Mouse (Mus musculus) spleen, adult 2 months (tissue): Measurements from ENCODE around the gene Npsr1.

Experiments used
- CTCF ChIP-seq: fragments of 200-500 bp; IDR thresholded peaks from 2 replicates; pipeline ENCODE4 v1.5.1; 2011; ENCODE audit warnings: mild to moderate bottlenecking, inconsistent platforms; ENCODE audit not compliant: insufficient read depth, insufficient read length, insufficient replicate concordance; ENCODE audit errors: extremely low read depth
- POLR2A ChIP-seq: fragments of 200-500 bp; IDR thresholded peaks from 2 replicates; pipeline ENCODE4 v1.6.1; 2011; ENCODE audit warnings: low read depth, low read length, inconsistent platforms

GRCm38 (mm10) chr9:24306990-24307389 is 209.2 kb downstream of the Npsr1 start:
- TF ChIP-seq POLR2A, result no peak
- TF ChIP-seq CTCF, result no peak
